Comparison of ENCODE assay signal across 12 mouse cellular contexts in genomic region chr9:60054951-60055350, GRCm38 (mm10).
DNase-seq lines count a peak whose midpoint lies in the region; ATAC-seq and TF ChIP-seq lines count a peak whose summit lies in the region.
"Had no signal": no experiment of that assay in that cellular context is flagged by ENCODE, and none has a peak within 500 bp of the region (broad histone marks: within the 10 kb centered on the region; RNA-seq: fewer than 3 reads in every experiment).

No protein-coding gene starts in this region.

- WGBS in embryonic facial prominence, embryonic 14.5 days = 49% methylated on average over 5 of the region's 5 CpGs
- 73% methylated on average over 5 of the region's 5 CpGs for WGBS in embryonic facial prominence, embryonic 10.5 days

- ATAC-seq in embryonic facial prominence, embryonic 14.5 days (ENCODE audit: low read depth) = no peak
- ATAC-seq: lung, postnatal 0 days; midbrain, embryonic 15.5 days had no signal

- no peaks in the 10 kb centered on the region for H3K27me3 ChIP-seq in embryonic facial prominence, embryonic 14.5 days (replicated peaks; ENCODE audit: control insufficient read depth, insufficient read depth, low read length)
- H3K27me3 ChIP-seq in embryonic facial prominence, embryonic 10.5 days (replicated peaks; ENCODE audit: low read depth, poor library complexity, severe bottlenecking) = no peaks in the 10 kb centered on the region
- H3K27me3 ChIP-seq: midbrain, embryonic 15.5 days had no signal

- no peak overlapping the region for H3K27ac ChIP-seq in embryonic facial prominence, embryonic 14.5 days (replicated peaks; ENCODE audit: low read depth, low read length)
- no peak overlapping the region for H3K27ac ChIP-seq in embryonic facial prominence, embryonic 10.5 days (replicated peaks)
- no peak overlapping the region for H3K27ac ChIP-seq in left cerebral cortex, adult 2 months
- H3K27ac ChIP-seq: midbrain, embryonic 15.5 days had no signal

- H3K4me1 ChIP-seq in embryonic facial prominence, embryonic 14.5 days (ENCODE audit: control insufficient read depth, insufficient read depth, low read length) = no peaks in the 10 kb centered on the region
- 0 out of 2 replicates have a peak, but pooled peaks cover 3% of the 10 kb centered on the region for H3K4me1 ChIP-seq in embryonic facial prominence, embryonic 10.5 days
- H3K4me1 ChIP-seq: midbrain, embryonic 15.5 days had no signal

- peak; percentile 34 for DNase-seq in embryonic facial prominence, embryonic 14.5 days (ENCODE audit: low spot score)
- DNase-seq in embryonic facial prominence, embryonic 10.5 days (ENCODE audit: low spot score) = no peak
- DNase-seq in left cerebral cortex, adult 11 months (ENCODE audit: low spot score) = peak; percentile 12
- no peak for DNase-seq in left cerebral cortex, postnatal 4 days
- peak; percentile 14 to 30 for DNase-seq in left cerebral cortex, adult 2 months (ENCODE audit: extremely low spot score in 1 of 2, low spot score in 2 of 2)
- peak; percentile 84 for DNase-seq in telencephalon, adult 2 months (ENCODE audit: low read depth, low spot score)
- DNase-seq in thymus, adult 18-20 months = no peak
- no peak for DNase-seq in cerebellum, adult 11 months
- DNase-seq: cerebellum, postnatal 14 days; gastrocnemius, postnatal 36 days had no signal

- H3K4me2 ChIP-seq in embryonic facial prominence, embryonic 14.5 days (ENCODE audit: low read depth, low read length) = no peak overlapping the region
- H3K4me2 ChIP-seq: midbrain, embryonic 15.5 days had no signal

- H3K36me3 ChIP-seq in embryonic facial prominence, embryonic 14.5 days (ENCODE audit: control insufficient read depth, insufficient read depth, low read length) = no peaks in the 10 kb centered on the region
- no peaks in the 10 kb centered on the region for H3K36me3 ChIP-seq in embryonic facial prominence, embryonic 10.5 days (replicated peaks)
- H3K36me3 ChIP-seq: midbrain, embryonic 15.5 days had no signal

- TF ChIP-seq CTCF in left cerebral cortex, adult 2 months (IDR thresholded peaks at IDR 0.05) = no peak

- no peak overlapping the region for H3K4me3 ChIP-seq in embryonic facial prominence, embryonic 14.5 days (ENCODE audit: low read depth, low read length)
- H3K4me3 ChIP-seq in embryonic facial prominence, embryonic 10.5 days = no peak overlapping the region
- H3K4me3 ChIP-seq in left cerebral cortex, adult 2 months = no peak overlapping the region
- H3K4me3 ChIP-seq: midbrain, embryonic 15.5 days had no signal

- no peak overlapping the region for H3K9ac ChIP-seq in embryonic facial prominence, embryonic 14.5 days (ENCODE audit: low read depth, low read length)
- H3K9ac ChIP-seq: midbrain, embryonic 15.5 days had no signal

- intact Hi-C loops in left cerebral cortex, postnatal 4 days (cut with DNase I) = no loop called here
- intact Hi-C loops in left cerebral cortex, adult 2 months (cut with DNase I) = no loop called here

- 0 out of 2 replicates have a peak, but pooled peaks cover 3% of the 10 kb centered on the region for H3K9me3 ChIP-seq in embryonic facial prominence, embryonic 14.5 days (ENCODE audit: control insufficient read depth, low read length)
- no peaks in the 10 kb centered on the region for H3K9me3 ChIP-seq in embryonic facial prominence, embryonic 10.5 days
- H3K9me3 ChIP-seq: midbrain, embryonic 15.5 days had no signal

Comparison
In these comparisons a context has a peak if more than half of its experiments do, and no peak if none do; other contexts are left out.
1. DNase-seq: peak in embryonic facial prominence, embryonic 14.5 days (single experiment), left cerebral cortex, adult 11 months (single experiment), left cerebral cortex, adult 2 months (2 of 2) and telencephalon, adult 2 months (single experiment); none in embryonic facial prominence, embryonic 10.5 days (single experiment), left cerebral cortex, postnatal 4 days (single experiment), thymus, adult 18-20 months (0 of 2) and cerebellum, adult 11 months (single experiment).